Mouse (Mus musculus): Measurements from ENCODE around the gene Acsm2. TPM values are rescaled to one million over a fixed set of nuclear protein-coding genes. Genes with fewer than 3 reads are reported as not detected.
A peak's percentile ranks its signal among the peaks of the same experiment; 100 is the strongest.

The Acsm2 gene
- total RNA-seq (2015), result not detected in 2 replicates
- not detected in 2 replicates for total RNA-seq (2017)

DNA sequence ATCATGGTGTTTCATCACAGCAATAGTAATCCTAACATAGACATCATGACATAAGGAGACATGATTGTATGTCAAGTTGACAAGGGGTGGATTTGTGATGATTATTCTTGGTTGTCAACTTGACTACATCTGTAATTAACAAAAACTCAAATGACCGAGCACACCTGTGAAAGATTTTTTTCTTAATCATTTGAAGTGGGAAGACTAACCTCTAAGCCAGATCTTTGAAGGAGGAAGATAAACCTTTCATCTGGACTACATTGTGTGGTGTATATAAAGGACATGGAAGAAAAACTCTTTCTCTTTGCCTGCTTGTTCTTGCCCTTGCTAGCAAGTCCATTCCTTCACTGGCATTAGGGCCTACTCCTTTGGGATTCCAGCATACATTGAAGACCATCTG lies at the start of gene Acsm2:
Gene Acsm2, plus strand, starts transcription at position 301 of the 400 bp plus-strand sequence.
- ATAC-seq (replicated peaks; ENCODE audit: poor library complexity), result no peak

DNA sequence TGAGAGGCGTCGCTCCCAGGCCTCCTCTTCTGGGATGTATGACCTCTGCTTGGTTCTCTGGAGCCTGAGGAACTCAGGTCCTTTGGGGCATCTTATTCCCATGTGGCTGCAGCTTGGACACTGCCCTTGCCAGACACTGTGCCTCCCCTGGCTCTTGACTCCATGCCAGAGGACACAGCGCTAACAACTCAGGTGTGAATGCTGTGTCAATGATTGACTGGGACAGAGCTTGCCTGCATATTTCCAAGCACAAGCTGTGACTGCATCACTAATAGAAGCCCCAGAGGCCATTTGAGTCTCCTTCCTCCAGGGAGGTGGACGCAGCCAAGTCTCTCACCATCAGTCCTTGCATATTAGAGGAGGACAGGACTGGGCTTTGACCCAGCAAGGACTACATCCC lies 43.0 kb upstream of the Acsm2 start:
- ATAC-seq (replicated peaks; ENCODE audit: poor library complexity), result no peak

- peak; percentile 76 for ATAC-seq (replicated peaks; ENCODE audit: poor library complexity)
Measured at GRCm38 (mm10) chr7:119513056-119513455, 41.1 kb upstream of the Acsm2 start.

DNA sequence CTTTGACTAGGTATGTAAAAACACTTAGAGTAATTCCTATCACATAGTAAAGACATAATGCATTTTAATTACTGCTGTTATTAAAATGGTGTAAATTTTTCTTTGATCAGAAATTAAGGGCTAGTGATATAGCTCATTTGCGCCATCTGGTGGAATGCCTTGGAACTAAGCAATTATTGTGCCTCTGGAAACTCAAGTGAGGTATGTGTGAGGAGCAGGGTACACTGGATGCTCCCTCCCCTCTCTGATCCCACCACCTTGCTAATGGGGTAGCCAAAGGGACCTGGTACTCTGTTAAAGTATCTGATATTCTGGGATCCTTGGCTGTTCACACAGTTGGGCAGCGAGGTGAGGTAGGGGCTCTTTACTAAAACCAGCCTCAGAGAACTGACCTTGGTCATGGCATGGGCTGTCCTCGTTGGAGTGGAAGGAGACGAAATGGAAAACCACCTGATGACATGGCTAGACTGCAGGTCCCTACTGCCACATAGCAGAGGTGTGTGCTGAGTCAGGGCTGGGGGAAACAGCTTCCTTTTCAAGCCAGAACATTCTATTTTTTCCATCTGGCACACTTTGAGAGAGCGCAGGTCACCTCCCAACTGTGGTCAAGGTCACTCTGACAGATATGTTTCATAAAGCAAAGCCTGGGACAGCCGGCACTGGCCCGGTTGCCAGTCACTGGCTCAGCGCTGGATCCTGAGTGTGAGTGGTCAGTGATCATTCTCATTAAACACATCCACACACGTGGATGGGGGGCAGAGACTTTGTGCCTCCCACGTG lies 38.5 kb upstream of the Acsm2 start:
- ATAC-seq (replicated peaks; ENCODE audit: poor library complexity), result peak; percentile 62

GRCm38 (mm10) chr7:119516272-119516558 lies 37.9 kb upstream of the Acsm2 start:
- ATAC-seq (replicated peaks; ENCODE audit: poor library complexity), result no peak

DNA sequence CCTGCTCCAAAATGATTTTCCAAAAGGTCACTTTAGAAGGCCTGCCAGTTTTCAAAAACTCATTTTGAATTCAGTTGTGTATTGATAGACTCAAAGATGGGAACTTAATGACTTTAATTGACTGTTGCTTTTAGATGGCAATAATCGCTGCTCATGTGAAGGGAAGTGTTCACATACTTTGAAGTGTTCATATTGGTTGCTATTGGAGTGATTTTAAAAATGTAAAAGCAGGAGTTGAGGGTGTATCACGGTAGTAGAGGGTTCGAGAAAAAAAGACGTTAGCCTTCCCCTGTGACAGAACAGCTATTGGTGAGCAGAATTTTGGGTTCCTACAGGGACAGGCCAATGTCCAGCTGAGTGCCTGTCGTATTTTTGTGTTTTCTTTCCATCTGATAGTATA lies 35.0 kb upstream of the Acsm2 start, which contains the start of gene Acsm5:
Gene Acsm5, plus strand, starts transcription at position 301 of the 400 bp plus-strand sequence.
- no peak for ATAC-seq (replicated peaks; ENCODE audit: poor library complexity)

GRCm38 (mm10) chr7:119519654-119520053 lies 34.5 kb upstream of the Acsm2 start:
- peak; percentile 72 for ATAC-seq (replicated peaks; ENCODE audit: poor library complexity)

GRCm38 (mm10) chr7:119521816-119522215 lies 32.3 kb upstream of the Acsm2 start:
- ATAC-seq (replicated peaks; ENCODE audit: poor library complexity), result no peak

DNA sequence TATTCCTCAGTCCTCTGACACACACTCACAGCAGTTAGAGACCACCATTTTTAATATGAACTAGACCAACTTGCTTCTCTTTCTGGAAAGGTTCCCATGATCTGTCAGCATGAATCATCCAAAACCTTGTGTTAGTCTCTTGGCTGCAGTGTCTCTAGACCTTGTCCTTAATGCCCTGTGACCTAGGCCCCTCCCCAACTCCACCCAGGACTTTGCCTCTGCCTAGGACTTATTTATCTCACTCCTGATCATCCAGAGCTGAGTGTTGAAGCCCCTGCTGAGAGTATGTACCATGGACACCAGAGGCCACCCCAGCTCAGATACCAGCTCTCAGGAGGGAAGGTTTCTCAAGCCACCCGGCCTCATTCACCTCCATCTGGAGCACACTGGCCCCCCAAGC lies 31.8 kb upstream of the Acsm2 start:
- no peak for ATAC-seq (replicated peaks; ENCODE audit: poor library complexity)

GRCm38 (mm10) chr7:119523389-119523788 lies 30.8 kb upstream of the Acsm2 start, which contains the start of gene Pdilt:
Pdilt (minus strand) TSS chr7:119523489.
- ATAC-seq (replicated peaks; ENCODE audit: poor library complexity), result no peak

DNA sequence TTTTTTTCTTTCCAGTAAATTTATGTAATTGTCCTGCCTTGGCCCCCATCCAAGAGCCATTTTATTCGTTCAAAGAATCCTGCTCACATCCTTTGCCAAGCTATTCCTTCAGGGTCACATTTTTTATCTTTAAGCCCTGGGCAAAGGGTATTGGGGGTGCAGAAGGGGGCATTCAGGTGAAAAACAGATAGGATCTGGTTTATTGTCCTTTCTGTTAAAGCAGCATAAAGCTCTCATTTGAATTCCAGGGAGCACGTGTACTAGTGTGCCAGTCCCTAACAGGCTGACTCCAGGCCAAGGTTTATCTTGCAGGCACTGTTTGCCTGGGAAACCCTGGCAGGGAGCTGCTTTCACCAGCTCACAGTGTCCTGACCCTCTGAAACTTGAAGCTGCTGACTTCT lies 28.3 kb upstream of the Acsm2 start:
- no peak for ATAC-seq (replicated peaks; ENCODE audit: poor library complexity)

GRCm38 (mm10) chr7:119526486-119526885 lies 27.7 kb upstream of the Acsm2 start:
- no peak for ATAC-seq (replicated peaks; ENCODE audit: poor library complexity)

GRCm38 (mm10) chr7:119527135-119527534 lies 27.0 kb upstream of the Acsm2 start:
- no peak for ATAC-seq (replicated peaks; ENCODE audit: poor library complexity)

DNA sequence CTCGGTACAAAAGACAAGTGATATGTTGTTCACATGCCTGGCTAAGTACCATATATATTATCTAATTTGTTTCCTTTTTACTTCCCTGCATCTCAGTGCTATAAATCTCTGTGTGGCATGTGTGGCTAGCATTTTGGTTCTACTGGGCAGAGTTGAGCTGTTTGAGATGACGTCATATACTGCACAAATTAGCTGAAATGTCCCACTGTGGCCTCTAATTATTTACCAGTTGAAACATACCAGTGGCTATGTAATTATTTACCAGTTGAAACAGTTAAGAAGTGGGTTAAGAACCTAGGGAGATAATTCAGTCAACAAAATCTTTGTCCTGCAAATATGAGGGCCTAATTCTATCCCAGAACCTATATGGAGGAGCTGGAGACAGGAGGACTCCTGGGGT lies 26.6 kb upstream of the Acsm2 start:
- no peak for ATAC-seq (replicated peaks; ENCODE audit: poor library complexity)

DNA sequence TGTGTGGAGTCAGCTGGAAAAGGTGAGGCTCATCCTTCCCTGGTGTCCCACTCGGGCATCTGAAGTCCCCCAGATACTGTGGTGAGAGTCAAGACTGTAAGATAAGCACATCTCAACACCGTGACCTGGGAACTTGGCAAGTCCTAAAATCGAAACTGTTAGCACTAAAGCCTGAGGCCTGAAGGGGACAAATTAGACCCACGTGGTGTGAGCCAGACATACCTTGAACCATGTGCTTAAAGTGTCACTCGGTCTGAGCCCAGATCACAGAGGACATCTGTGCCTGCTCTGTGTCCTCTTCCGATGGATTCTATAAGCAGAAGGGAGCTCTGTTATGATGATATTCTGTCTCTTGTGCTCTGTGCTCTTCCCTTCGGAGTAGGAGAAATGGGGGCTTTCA lies 25.5 kb upstream of the Acsm2 start:
- ATAC-seq (replicated peaks; ENCODE audit: poor library complexity), result no peak

- no peak for ATAC-seq (replicated peaks; ENCODE audit: poor library complexity)
Measured at GRCm38 (mm10) chr7:119532924-119533323, 21.2 kb upstream of the Acsm2 start.

DNA sequence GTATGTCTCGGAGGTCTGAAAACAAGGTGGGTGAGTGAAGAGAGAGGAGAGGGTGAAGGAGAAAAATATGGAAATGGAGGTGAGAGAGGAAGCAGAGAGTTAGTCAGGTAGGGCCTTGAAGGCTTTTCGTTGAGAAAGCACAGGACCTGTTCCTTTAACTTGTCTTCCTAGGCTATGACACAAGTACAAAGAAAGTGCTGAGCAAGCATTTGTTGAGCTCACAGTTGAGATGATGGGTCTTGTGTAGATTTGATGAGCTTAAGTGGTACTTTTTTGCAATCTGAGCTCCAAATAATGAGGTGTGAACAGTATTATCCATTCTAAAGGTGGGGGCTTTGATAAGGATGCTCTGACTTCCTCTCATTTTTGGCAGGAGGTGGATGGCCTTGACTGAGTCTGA lies 19.8 kb upstream of the Acsm2 start:
- no peak for ATAC-seq (replicated peaks; ENCODE audit: poor library complexity)

GRCm38 (mm10) chr7:119542445-119542844 lies 11.7 kb upstream of the Acsm2 start:
- ATAC-seq (replicated peaks; ENCODE audit: poor library complexity), result no peak

DNA sequence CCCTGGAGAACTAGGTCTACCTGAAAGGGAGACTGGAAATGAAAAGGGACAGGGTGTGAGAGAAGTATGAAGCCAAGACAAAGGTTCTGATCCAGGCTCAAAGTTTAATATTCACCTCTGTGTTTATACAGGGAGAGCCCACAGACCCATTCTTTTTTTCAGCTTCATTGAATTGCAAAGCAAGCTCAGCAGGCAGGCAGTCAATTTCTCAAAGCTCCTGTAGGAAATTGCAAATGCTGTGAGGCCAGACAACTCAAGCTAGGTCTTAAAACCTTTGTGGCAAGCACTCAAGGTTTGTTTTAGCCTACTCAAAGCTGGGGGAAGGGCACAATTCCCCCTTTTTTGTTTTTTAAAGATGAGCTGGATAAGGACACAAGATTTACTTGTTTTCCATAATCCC lies 8.6 kb upstream of the Acsm2 start:
- ATAC-seq (replicated peaks; ENCODE audit: poor library complexity), result no peak

DNA sequence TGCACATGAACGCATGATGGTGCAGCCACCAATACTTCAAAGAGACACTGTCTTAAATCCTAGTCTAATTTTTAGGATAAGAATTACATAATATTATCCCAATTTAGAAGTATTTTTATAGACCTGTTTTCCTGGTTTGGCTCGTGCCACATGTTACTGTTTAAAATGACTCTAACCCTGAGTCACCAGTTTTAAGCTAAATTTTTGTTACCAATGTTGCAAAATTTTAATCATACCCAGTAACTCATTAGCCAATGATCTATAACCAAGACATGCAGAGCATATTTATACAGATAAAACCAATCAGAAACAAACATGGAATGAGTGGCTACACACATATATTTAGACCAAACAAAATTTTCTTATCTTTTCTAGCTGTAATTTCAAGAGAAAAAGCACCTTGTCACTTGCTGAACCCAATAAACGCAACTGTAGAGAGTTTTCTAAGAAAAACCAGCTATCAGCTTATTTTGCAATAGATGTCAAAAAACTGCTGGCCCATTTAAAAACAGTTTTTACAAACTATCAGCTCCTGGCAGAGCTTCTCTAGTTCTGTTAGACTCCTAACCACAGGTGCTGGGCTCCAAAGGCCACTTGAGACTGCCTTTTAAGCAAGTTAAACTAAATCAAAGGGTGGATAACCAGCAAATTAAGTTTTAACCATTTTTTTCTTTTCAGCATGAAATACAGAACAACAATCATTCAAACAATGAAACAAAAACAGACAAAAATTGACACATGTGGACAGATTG lies 3.5 kb upstream of the Acsm2 start:
- no peak for ATAC-seq (replicated peaks; ENCODE audit: poor library complexity)

DNA sequence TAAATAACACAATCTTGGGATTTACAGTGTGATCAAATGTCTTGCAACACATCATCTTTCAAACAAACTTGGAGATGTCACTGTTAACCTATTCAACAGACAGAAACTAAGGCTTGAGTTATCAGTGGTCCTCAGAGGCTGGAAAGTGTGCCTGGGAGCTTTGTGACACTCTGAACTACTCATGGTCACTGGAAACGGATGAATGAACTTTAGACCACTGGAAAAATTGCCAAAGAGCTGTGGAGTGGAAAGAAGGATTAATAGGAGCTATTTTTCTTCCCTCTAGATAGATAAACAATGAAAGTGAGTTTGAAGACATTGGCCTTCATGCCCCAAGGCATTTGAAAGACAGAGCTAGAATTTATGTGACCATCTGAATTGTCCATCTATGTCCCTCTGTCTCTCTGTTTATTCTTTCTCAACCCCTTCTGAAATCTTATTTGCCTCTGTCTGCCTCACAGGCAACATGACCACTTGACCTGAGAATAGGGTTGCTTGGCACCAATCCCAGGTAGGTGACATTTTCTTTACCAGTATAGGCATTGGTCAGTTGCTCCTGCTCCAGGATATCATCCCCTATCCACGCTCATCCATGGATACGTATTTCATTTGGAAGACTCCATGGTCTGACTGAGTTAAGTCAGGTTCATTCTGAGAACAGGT lies 5.8 kb downstream of the Acsm2 start:
- ATAC-seq (replicated peaks; ENCODE audit: poor library complexity), result no peak

DNA sequence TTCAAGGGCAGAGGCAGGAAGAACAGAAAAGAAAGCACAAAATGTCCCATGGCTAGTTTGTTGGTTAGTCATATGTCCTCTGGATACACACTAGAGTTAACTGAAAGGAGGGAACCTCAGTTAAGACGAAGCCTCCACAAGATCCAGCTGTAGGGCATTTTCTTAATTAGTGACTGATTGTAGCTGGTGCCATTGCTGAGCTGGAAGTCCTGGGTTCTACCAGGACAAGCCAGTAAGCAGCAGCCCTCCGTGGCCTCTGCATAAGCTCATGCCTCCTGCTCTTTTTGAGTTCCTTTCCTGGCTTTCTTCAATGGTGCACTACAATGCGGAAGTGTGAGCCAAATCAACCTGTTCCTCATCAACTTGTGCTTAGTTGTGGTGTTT lies 6.3 kb downstream of the Acsm2 start:
- ATAC-seq (replicated peaks; ENCODE audit: poor library complexity), result no peak

All from megakaryocyte progenitor cell, adult 5-6 weeks (primary cell).